Mouse (Mus musculus) MEL (cell line): ENCODE measurements at regions not wholly inside any gene's neighbourhood (a gene's known extent, or its start where the extent isn't known, plus 50 kb on each side); places are given as distances from the start of the nearest gene placed in this dataset.

Experiments
- CHD1 ChIP-seq: IDR thresholded peaks from 2 replicates; pipeline ENCODE4 v1.6.1; 2012; ENCODE audit warnings: low read depth, mild to moderate bottlenecking, inconsistent platforms, low read length, improper control_type of control experiment
- CTCF ChIP-seq, 3 experiments: IDR thresholded peaks in 2 of 3; conservative IDR thresholded peaks in 1 of 3; 2 replicates each; pipeline ENCODE4 v1.5.1; 2011 to 2012; ENCODE audit warnings: low read length in 3 of 3, low read depth in 2 of 3, mild to moderate bottlenecking in 2 of 3, improper control_type of control experiment in 1 of 3, inconsistent platforms in 1 of 3, mixed read lengths in 1 of 3, moderate library complexity in 1 of 3; ENCODE audit not compliant: control insufficient read depth in 1 of 3, insufficient read depth in 1 of 3, poor library complexity in 1 of 3, severe bottlenecking in 1 of 3
- GABPA ChIP-seq: IDR thresholded peaks from 2 replicates; pipeline ENCODE4 v1.6.1; 2012; ENCODE audit warnings: low read depth, mild to moderate bottlenecking, inconsistent platforms, low read length, improper control_type of control experiment, moderate library complexity
- MAFK ChIP-seq: IDR thresholded peaks from 2 replicates; pipeline ENCODE4 v1.6.1; 2011; ENCODE audit warnings: low read depth, mild to moderate bottlenecking, low read length, improper control_type of control experiment, borderline replicate concordance
- NELFE ChIP-seq: IDR thresholded peaks from 2 replicates; pipeline ENCODE4 v1.6.1; 2011; ENCODE audit warnings: low read depth, low read length, improper control_type of control experiment
- TAL1 ChIP-seq: IDR thresholded peaks from 2 replicates; pipeline ENCODE4 v1.6.1; 2012; ENCODE audit warnings: mild to moderate bottlenecking, inconsistent platforms, low read length, moderate library complexity, mixed read lengths

GRCm38 (mm10) chr10:97778531-97778930, 52.0 kb upstream of the C030005K15Rik start:
- no peak for TF ChIP-seq NELFE
- TF ChIP-seq MAFK, result no peak
- TF ChIP-seq CTCF (IDR thresholded peaks at IDR 0.05 in 2 of 3, conservative IDR thresholded peaks at IDR 0.05 in 1 of 3; ENCODE audit: control insufficient read depth in 1 of 3, insufficient read depth in 1 of 3, low read depth in 2 of 3, low read length in 3 of 3, poor library complexity in 1 of 3, severe bottlenecking in 1 of 3), result no peak
- TF ChIP-seq TAL1, result no peak
- no peak for TF ChIP-seq CHD1
- no peak for TF ChIP-seq GABPA
